In the genomic region with DNA sequence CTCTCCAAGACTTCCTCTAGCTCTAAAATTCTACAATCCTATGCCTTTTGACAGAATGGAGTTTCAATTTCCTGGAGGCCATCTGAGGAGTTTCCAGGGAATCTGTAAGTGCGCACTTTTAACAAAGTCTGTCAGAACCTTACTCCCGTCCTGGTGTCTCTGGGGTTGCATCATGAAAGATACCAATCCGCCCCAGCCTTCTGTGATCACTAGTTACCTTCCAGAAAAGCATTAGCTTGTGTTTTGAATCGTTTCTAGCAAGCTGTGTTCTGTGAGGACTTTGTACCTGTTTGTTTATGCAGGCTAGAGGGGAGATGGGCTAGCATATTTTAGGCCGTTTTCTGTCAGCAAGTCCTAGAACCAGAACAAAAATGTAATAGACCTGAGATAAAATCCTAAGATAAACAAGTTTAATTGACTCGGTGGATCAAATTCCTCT, we compare ENCODE assay signal across 9 mouse cellular contexts. TPM values are rescaled to one million over a fixed set of nuclear protein-coding genes. Genes with fewer than 3 reads are reported as not detected.
DNase-seq lines count a peak whose midpoint lies in the region; ATAC-seq and TF ChIP-seq lines count a peak whose summit lies in the region.
"Had no signal": no experiment of that assay in that cellular context is flagged by ENCODE, and none has a peak within 500 bp of the region (broad histone marks: within the 10 kb centered on the region; RNA-seq: fewer than 3 reads in every experiment).

No protein-coding gene starts in this region.

- peak overlapping the region; percentile 30; the same call in 1 of the 2 replicates for H3K27ac ChIP-seq in spleen, adult 2 months (ENCODE audit: insufficient read depth, low read length)
- no peak overlapping the region for H3K27ac ChIP-seq in liver, embryonic 13.5 days

- H3K27me3 ChIP-seq in erythroblast, embryonic 14.5 days (ENCODE audit: control insufficient read depth): no peaks in the 10 kb centered on the region
- no peaks in the 10 kb centered on the region for H3K27me3 ChIP-seq in spleen, adult 2 months (ENCODE audit: control insufficient read depth, insufficient read depth, low read length)
- H3K27me3 ChIP-seq in liver, embryonic 13.5 days: no peaks in the 10 kb centered on the region

- H3K4me1 ChIP-seq in erythroblast, embryonic 14.5 days (ENCODE audit: control insufficient read depth): peaks cover 27% of the 10 kb centered on the region
- H3K4me1 ChIP-seq in spleen, adult 2 months (ENCODE audit: control insufficient read depth, insufficient read depth, insufficient read length): peaks cover 2% of the 10 kb centered on the region; the same call in 1 of the 2 replicates
- H3K4me1 ChIP-seq in liver, embryonic 13.5 days (replicated peaks): peaks cover 34% of the 10 kb centered on the region

- H3K9ac ChIP-seq in liver, embryonic 13.5 days: peak overlapping the region; percentile 75

- TF ChIP-seq POLR2A in spleen, adult 2 months (IDR thresholded peaks at IDR 0.05; ENCODE audit: low read depth, low read length): no peak

- DNase-seq in spleen, adult 2 months (ENCODE audit: low read depth in 1 of 2, low spot score in 2 of 2): no peak
- no peak for DNase-seq in spleen, postnatal 4 days (ENCODE audit: low spot score in 2 of 2)
- no peak for DNase-seq in liver, embryonic 13.5 days
- DNase-seq in frontal cortex, postnatal 10 days (ENCODE audit: low spot score in 2 of 2): no peak
- no peak for DNase-seq in embryo, embryonic 9.5 days (ENCODE audit: extremely low spot score)
- no peak for DNase-seq in gastrocnemius, postnatal 4 days (ENCODE audit: low spot score in 2 of 2)
- DNase-seq: cerebellum, adult 11 months had no signal

- H3K4me3 ChIP-seq in erythroblast, embryonic 14.5 days (replicated peaks): peak overlapping the region; percentile 67
- H3K4me3 ChIP-seq in spleen, adult 2 months (ENCODE audit: extremely low read depth, insufficient read depth, insufficient read length): peak overlapping the region; percentile 39; the same call in 1 of the 2 replicates
- peak overlapping the region; percentile 67 for H3K4me3 ChIP-seq in liver, embryonic 13.5 days (replicated peaks)

- 82% methylated on average over 6 of the region's 6 CpGs for WGBS in spleen, adult 2 months
- 50% methylated on average over 6 of the region's 6 CpGs for WGBS in liver, embryonic 13.5 days (ENCODE audit: insufficient replicate concordance)

- H3K36me3 ChIP-seq in erythroblast, embryonic 14.5 days (ENCODE audit: control insufficient read depth): no peaks in the 10 kb centered on the region; the same call in 1 of the 2 replicates
- peaks cover 4% of the 10 kb centered on the region; the same call in 1 of the 2 replicates for H3K36me3 ChIP-seq in spleen, adult 2 months (ENCODE audit: control insufficient read depth, insufficient read depth, low read length)
- peaks cover 8% of the 10 kb centered on the region; the same call in 1 of the 2 replicates for H3K36me3 ChIP-seq in liver, embryonic 13.5 days

- H3K9me3 ChIP-seq in erythroblast, embryonic 14.5 days (ENCODE audit: control insufficient read depth, low read length): no peaks in the 10 kb centered on the region
- no peaks in the 10 kb centered on the region for H3K9me3 ChIP-seq in liver, embryonic 13.5 days (replicated peaks)

- H3K4me2 ChIP-seq in liver, embryonic 13.5 days: peak overlapping the region; percentile 84

- no peak for TF ChIP-seq CTCF in spleen, adult 2 months (IDR thresholded peaks at IDR 0.05; ENCODE audit: extremely low read depth, insufficient read depth, insufficient read length, insufficient replicate concordance)

- ATAC-seq in erythroblast, adult 5-6 weeks (replicated peaks; ENCODE audit: low FRiP score, poor library complexity, severe bottlenecking): no peak
- no peak for ATAC-seq in liver, embryonic 13.5 days (ENCODE audit: low read depth)

RNA-seq across cellular contexts. Expression of a gene that starts 0.9 kb away (rescaled TPM):
- 0.05 TPM in 1 of 2 replicates, not detected in the other for polyA plus RNA-seq in erythroblast, embryonic 14.5 days (2012)
- total RNA-seq in erythroblast, adult 5-6 weeks (2015; ENCODE audit: low replicate concordance): 1.3 and 2.9 TPM in 2 replicates
- 3.5 and 4.6 TPM in 2 replicates for total RNA-seq in erythroblast, adult 5-6 weeks (2017; ENCODE audit: low replicate concordance)
- polyA plus RNA-seq in spleen, adult 2 months (2012; rRNA removed): 15.6 and 18.4 TPM in 2 replicates
- polyA plus RNA-seq in liver, embryonic 13.5 days (2015; fragmentation: Nextera tagmentation; extraction: Ambion mirVana): 6.6 and 8.2 TPM in 2 replicates
- total RNA-seq in gastrocnemius, postnatal 4 days (2021): 10 to 100 TPM; 14.9 to 15.3 TPM

RNA-seq across cellular contexts. Expression of a gene that starts 48.0 kb away (rescaled TPM):
- 0.01 TPM in 1 of 2 replicates, not detected in the other for polyA plus RNA-seq in erythroblast, embryonic 14.5 days (2012)
- total RNA-seq in erythroblast, adult 5-6 weeks (2015; ENCODE audit: low replicate concordance): 2.9 and 10.2 TPM in 2 replicates
- total RNA-seq in erythroblast, adult 5-6 weeks (2017; ENCODE audit: low replicate concordance): 8.8 and 12.2 TPM in 2 replicates
- 0.74 and 0.77 TPM in 2 replicates for polyA plus RNA-seq in spleen, adult 2 months (2012; rRNA removed)
- polyA plus RNA-seq in liver, embryonic 13.5 days (2015; fragmentation: Nextera tagmentation; extraction: Ambion mirVana): 0.28 and 0.44 TPM in 2 replicates
- 1 to 10 TPM; 1.2 to 2.0 TPM for total RNA-seq in gastrocnemius, postnatal 4 days (2021)
